Mouse (Mus musculus) heart, embryonic 16.5 days (tissue): ENCODE data around the gene Abca3. TPM values are rescaled to one million over a fixed set of nuclear protein-coding genes. Genes with fewer than 3 reads are reported as not detected.
"Not testable (repeated sequence)": the region's sequence is repeated elsewhere in the genome, so short reads cannot be mapped to it uniquely, and the experiment has no call there.

ENCODE experiments used
- ATAC-seq: fragments of 200-750 bp; cut with Nextera tagmentation; replicated peaks from 2 replicates; pipeline ENCODE4 v1.8.0; 2017; ENCODE audit warnings: moderate number of reproducible peaks; ENCODE audit not compliant: insufficient read depth, low FRiP score; ENCODE audit errors: extremely low read depth
- H3K27ac ChIP-seq: fragments of 300-500 bp; sonication (generic); 2 replicates; pipeline ENCODE4 v1.5.1; 2014; ENCODE audit warnings: mild to moderate bottlenecking, low read length, control low read depth, moderate library complexity
- H3K27me3 ChIP-seq: fragments of 300-500 bp; sonication (generic); 2 replicates; pipeline ENCODE4 v1.6.1; 2014; ENCODE audit warnings: low read length, mixed read lengths; ENCODE audit not compliant: control insufficient read depth, insufficient read depth
- H3K36me3 ChIP-seq: fragments of 300-500 bp; sonication (generic); 2 replicates; pipeline ENCODE4 v1.6.1; 2014; ENCODE audit not compliant: control insufficient read depth, insufficient read depth
- H3K4me1 ChIP-seq: fragments of 300-500 bp; sonication (generic); 2 replicates; pipeline ENCODE4 v1.6.1; 2014; ENCODE audit warnings: low read length, mixed read lengths; ENCODE audit not compliant: control insufficient read depth, insufficient read depth
- H3K4me2 ChIP-seq: fragments of 300-500 bp; sonication (generic); 2 replicates; pipeline ENCODE4 v1.6.1; 2014; ENCODE audit warnings: low read depth, mild to moderate bottlenecking, control low read depth, low read length
- H3K4me3 ChIP-seq: fragments of 300-500 bp; sonication (generic); 2 replicates; pipeline ENCODE4 v1.5.1; 2014; ENCODE audit warnings: mild to moderate bottlenecking, control low read depth, low read length
- H3K9ac ChIP-seq: fragments of 300-500 bp; sonication (generic); 2 replicates; pipeline ENCODE4 v1.6.1; 2014; ENCODE audit warnings: low read length, control low read depth
- H3K9me3 ChIP-seq: fragments of 300-500 bp; sonication (generic); replicated peaks from 2 replicates; pipeline ENCODE4 v1.6.1; 2016; ENCODE audit warnings: low read length; ENCODE audit not compliant: control insufficient read depth
- WGBS: fragments of 180-500 bp; shearing (Covaris S2); extraction: QIAGEN DNeasy Blood & Tissue Kit; methylation state at CpG from one replicate; pipeline ENCODE4 v1.1.7; 2014; 5-methylcytosine and 5-hydroxymethylcytosine counted together
- microRNA-seq: library from miRNA; unstranded; fragments of <30 nt; microRNA quantifications from one replicate; pipeline ENCODE4, GENCODE M21; 2017
- polyA plus RNA-seq: library from polyadenylated mRNA; unstranded; fragments of >200 nt; fragmentation: Nextera tagmentation; extraction: Ambion mirVana; gene quantifications from 2 replicates; pipeline ENCODE4 v1.2.1, GENCODE M21; 2015

Abca3 gene
- polyA plus RNA-seq, 1 experiment from 2014 or later: 6.8 TPM

DNA sequence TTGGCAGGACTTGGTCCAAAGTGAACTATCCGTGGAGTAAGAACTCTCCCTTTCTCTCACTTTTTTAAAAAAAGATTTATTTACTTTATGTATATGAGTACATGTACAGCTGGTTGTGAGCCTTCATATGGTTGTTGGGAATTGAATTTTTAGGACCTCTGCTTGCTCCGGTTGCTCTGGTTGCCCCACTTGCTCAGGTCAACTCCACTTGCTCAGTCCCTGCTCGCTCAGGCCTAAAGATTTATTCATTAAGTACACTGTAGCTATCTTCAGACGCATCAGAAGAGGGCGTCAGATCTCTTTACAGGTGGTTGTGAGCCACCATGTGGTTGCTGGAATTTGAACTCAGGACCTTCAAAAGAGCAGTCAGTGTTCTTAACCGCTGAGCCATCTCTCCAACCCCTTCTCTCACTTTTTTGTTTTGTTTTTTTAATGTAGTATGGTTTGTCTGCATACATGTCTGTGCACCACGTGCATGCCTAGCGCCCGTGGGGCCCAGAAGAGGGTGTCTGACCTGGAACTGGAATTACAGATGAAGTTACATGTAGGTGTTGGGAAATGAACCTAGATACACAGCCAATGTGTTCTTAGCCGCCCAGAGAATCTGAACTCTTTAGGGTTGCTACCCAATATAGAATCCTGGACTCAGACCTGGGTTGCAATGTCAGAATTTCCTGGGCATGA is 103.9 kb downstream of the Abca3 start:
- peak overlapping the region; percentile 49; the same call in 1 of the 2 replicates for H3K4me2 ChIP-seq
- not testable (repeated sequence) for H3K9ac ChIP-seq, H3K27ac ChIP-seq, H3K4me1 ChIP-seq, ATAC-seq, H3K4me3 ChIP-seq, H3K27me3 ChIP-seq, H3K36me3 ChIP-seq, H3K9me3 ChIP-seq
- 53% methylated on average over 10 of the region's 10 CpGs for WGBS

Small RNAs within 50 kb of the gene (microRNA-seq; reads per million reads assigned to microRNA genes)
- gene Gm24427: not detected

Other genes with a start within 250 kb of the Abca3 start
- 40.1 and 40.5 TPM in 2 replicates for gene Pdpk1, start 201.0 kb upstream of the Abca3 start, polyA plus RNA-seq
- 25.2 and 28.0 TPM in 2 replicates for gene Amdhd2, start 188.2 kb upstream of the Abca3 start, polyA plus RNA-seq
- gene Atp6v0c, start 182.2 kb upstream of the Abca3 start, polyA plus RNA-seq: 522 and 538 TPM in 2 replicates
- 3.7 and 4.3 TPM in 2 replicates for gene Tbc1d24, start 146.4 kb upstream of the Abca3 start, polyA plus RNA-seq
- gene Ntn3, start 142.4 kb upstream of the Abca3 start, polyA plus RNA-seq: 1.3 and 1.6 TPM in 2 replicates
- 4.2 and 5.7 TPM in 2 replicates for gene Tedc2, start 131.1 kb upstream of the Abca3 start, polyA plus RNA-seq
- 37.0 and 43.2 TPM in 2 replicates for gene Ccnf, start 100.5 kb upstream of the Abca3 start, polyA plus RNA-seq
- not detected in 2 replicates for gene Abca17, start 882 bp upstream of the Abca3 start, polyA plus RNA-seq
- gene Rnps1, start 62.6 kb downstream of the Abca3 start, polyA plus RNA-seq: 211 and 215 TPM in 2 replicates
- 333 and 371 TPM in 2 replicates for gene Eci1, start 74.7 kb downstream of the Abca3 start, polyA plus RNA-seq
- 1.5 and 2.1 TPM in 2 replicates for gene Dnase1l2, start 91.2 kb downstream of the Abca3 start, polyA plus RNA-seq
- 27.7 and 28.8 TPM in 2 replicates for gene E4f1, start 118.4 kb downstream of the Abca3 start, polyA plus RNA-seq
- 71.1 and 76.0 TPM in 2 replicates for gene Pgp, start 118.4 kb downstream of the Abca3 start, polyA plus RNA-seq
- gene Bricd5, start 121.9 kb downstream of the Abca3 start, polyA plus RNA-seq: 0.21 and 0.25 TPM in 2 replicates
- 18.7 and 19.5 TPM in 2 replicates for gene Mlst8, start 127.1 kb downstream of the Abca3 start, polyA plus RNA-seq
- gene Caskin1, start 136.7 kb downstream of the Abca3 start, polyA plus RNA-seq: 0.24 and 0.52 TPM in 2 replicates
- 77.6 and 80.7 TPM in 2 replicates for gene Traf7, start 176.0 kb downstream of the Abca3 start, polyA plus RNA-seq
- 0.87 and 0.92 TPM in 2 replicates for gene Rab26, start 182.3 kb downstream of the Abca3 start, polyA plus RNA-seq
- 17.6 and 18.4 TPM in 2 replicates for gene Pkd1, start 197.9 kb downstream of the Abca3 start, polyA plus RNA-seq